Mouse (Mus musculus) liver, embryonic 11.5 days (tissue): ENCODE results near the gene Olfr832. TPM values are rescaled to one million over a fixed set of nuclear protein-coding genes. Genes with fewer than 3 reads are reported as not detected.
"Not testable (repeated sequence)": the region's sequence is repeated elsewhere in the genome, so short reads cannot be mapped to it uniquely, and the experiment has no call there.

Experiments
- ATAC-seq: fragments of 200-750 bp; cut with Nextera tagmentation; replicated peaks from 2 replicates; pipeline ENCODE4 v1.8.0; 2017; ENCODE audit warnings: moderate number of reproducible peaks, mild to moderate bottlenecking, moderate TSS enrichment, moderate library complexity; ENCODE audit not compliant: low FRiP score
- DNase-seq: peaks from one replicate; pipeline ENCODE4 v3.0.0-alpha.2; 2017; ENCODE audit warnings: low spot score
- H3K27ac ChIP-seq: fragments of 300-500 bp; sonication (generic); 2 replicates; pipeline ENCODE4 v1.5.1; 2014; ENCODE audit warnings: mild to moderate bottlenecking, low read depth, low read length, control low read depth
- H3K27me3 ChIP-seq: fragments of 300-500 bp; sonication (generic); replicated peaks from 2 replicates; pipeline ENCODE4 v1.6.1; 2014; ENCODE audit warnings: low read length, mixed read lengths; ENCODE audit not compliant: control insufficient read depth, insufficient read depth
- H3K36me3 ChIP-seq: fragments of 300-500 bp; sonication (generic); 2 replicates; pipeline ENCODE4 v1.6.1; 2014; ENCODE audit warnings: mild to moderate bottlenecking, low read length, moderate library complexity, mixed read lengths; ENCODE audit not compliant: control insufficient read depth, insufficient read depth
- H3K4me1 ChIP-seq: fragments of 300-500 bp; sonication (generic); replicated peaks from 2 replicates; pipeline ENCODE4 v1.6.1; 2014; ENCODE audit warnings: low read length, mixed read lengths; ENCODE audit not compliant: control insufficient read depth, insufficient read depth
- H3K4me2 ChIP-seq: fragments of 300-500 bp; sonication (generic); 2 replicates; pipeline ENCODE4 v1.6.1; 2014; ENCODE audit warnings: mild to moderate bottlenecking, control low read depth, moderate library complexity
- H3K4me3 ChIP-seq: fragments of 300-500 bp; sonication (generic); 2 replicates; pipeline ENCODE4 v1.5.1; 2014; ENCODE audit warnings: low read depth, low read length, control low read depth
- H3K9ac ChIP-seq: fragments of 300-500 bp; sonication (generic); 2 replicates; pipeline ENCODE4 v1.6.1; 2014; ENCODE audit warnings: low read depth, low read length, control low read depth
- H3K9me3 ChIP-seq: fragments of 300-500 bp; sonication (generic); 2 replicates; pipeline ENCODE4 v1.6.1; 2016; ENCODE audit warnings: low read length, inconsistent platforms, mixed read lengths; ENCODE audit not compliant: control insufficient read depth
- WGBS: fragments of 180-500 bp; shearing (Covaris S2); extraction: QIAGEN DNeasy Blood & Tissue Kit; methylation state at CpG from one replicate; pipeline ENCODE4 v1.1.7; 2014; 5-methylcytosine and 5-hydroxymethylcytosine counted together
- polyA plus RNA-seq: library from polyadenylated mRNA; unstranded; fragments of >200 nt; fragmentation: Nextera tagmentation; extraction: Ambion mirVana; gene quantifications from 2 replicates; pipeline ENCODE4 v1.2.1, GENCODE M21; 2014

The Olfr832 gene
- polyA plus RNA-seq = not detected in 2 replicates

DNA sequence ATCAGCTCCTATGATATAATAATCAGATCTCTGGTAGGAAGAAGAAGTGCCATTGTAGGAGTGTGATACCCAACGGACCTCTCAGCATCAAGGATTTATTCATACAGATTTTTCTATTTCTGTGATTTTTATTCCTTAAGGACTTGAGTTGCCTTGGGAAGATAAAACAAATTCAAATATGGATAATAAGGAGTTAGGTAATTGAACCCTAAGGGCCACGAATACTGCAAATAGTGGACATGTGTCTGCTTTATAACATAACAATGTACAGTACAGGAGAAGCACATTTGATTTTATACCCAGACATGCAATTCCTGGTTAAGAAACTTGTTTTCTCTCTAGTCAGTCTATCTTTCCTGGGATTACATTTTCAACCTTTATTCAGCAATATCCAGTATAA is at the start of gene Olfr832:
Gene Olfr832 (plus strand): TSS at position 301 of the 400 bp plus-strand sequence.
- H3K9ac ChIP-seq, H3K36me3 ChIP-seq, DNase-seq, H3K27ac ChIP-seq, H3K4me3 ChIP-seq, ATAC-seq, H3K4me2 ChIP-seq, H3K9me3 ChIP-seq, H3K4me1 ChIP-seq, H3K27me3 ChIP-seq: not testable (repeated sequence)
- WGBS = 80% methylated on average over 2 of the region's 2 CpGs

DNA sequence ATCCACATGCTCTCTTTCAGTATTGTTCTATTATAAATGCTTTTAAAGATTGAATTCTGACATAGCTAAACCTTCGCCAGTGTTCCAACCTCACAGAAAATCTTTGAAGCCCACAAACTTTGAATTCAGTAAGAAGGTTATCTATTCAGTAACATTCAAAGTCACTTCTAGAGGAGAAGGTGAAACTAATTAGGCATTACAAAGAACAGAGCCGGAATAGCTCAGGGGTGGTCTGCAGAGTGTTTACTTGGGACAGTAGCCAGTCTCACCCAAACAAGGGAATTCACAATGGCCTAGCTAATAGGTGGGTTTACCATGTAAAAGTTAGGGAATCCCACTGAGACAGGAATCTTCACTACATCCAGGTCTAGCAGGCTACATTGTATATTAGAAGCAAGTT is 29.2 kb upstream of the Olfr832 start:
- H3K27ac ChIP-seq, DNase-seq: not testable (repeated sequence)
- WGBS = 77% methylated on average over 2 of the region's 2 CpGs

DNA sequence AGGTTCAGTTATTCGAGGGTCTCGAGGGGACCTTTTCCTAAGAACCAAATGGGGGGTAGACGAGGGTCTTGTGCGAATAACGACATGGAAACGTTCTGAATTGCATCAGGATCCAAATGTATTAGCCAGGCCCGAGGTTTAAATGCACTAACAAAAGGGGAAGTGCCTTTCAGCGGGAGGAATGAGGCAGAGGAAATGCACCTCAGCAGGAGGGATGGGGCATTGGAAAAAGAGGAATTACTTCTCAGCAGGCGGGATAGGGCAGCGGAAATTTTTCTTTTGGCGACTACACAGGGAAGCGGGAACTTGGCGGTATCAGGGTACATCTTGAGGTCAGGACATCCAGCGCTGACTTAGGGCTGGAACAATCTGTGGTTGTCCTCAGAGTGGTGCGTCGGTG is 9.0 kb upstream of the Olfr832 start:
- not testable (repeated sequence) for ATAC-seq, DNase-seq, H3K36me3 ChIP-seq, H3K9ac ChIP-seq, H3K9me3 ChIP-seq, H3K4me1 ChIP-seq, H3K27ac ChIP-seq, H3K27me3 ChIP-seq, H3K4me2 ChIP-seq, H3K4me3 ChIP-seq
- 84% methylated on average over 15 of the region's 16 CpGs for WGBS

More for the DNA sequence above, 29.2 kb upstream of the Olfr832 start:
- H3K9ac ChIP-seq, H3K36me3 ChIP-seq, H3K4me3 ChIP-seq, H3K4me2 ChIP-seq, H3K4me1 ChIP-seq, ATAC-seq, H3K9me3 ChIP-seq, H3K27me3 ChIP-seq: not testable (repeated sequence)

DNA sequence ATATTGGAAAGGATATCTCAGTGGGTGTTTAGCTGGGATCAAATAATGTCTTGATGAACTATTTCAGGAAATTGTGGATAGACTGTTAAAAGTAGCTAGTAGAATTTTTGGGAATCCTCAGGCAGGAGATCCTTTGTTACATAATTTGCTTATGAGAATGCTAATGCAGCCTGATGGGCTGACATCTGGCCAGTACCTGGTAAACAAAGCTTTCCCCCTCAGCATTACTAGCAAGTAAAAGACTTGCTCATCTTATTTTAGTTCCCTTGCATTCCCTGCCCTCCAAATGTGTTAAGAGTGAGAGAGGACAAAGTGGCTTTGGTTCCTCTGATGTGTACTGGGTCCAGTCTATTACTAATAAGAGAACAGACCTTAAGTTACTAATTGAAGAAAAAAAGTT is 25.1 kb downstream of the Olfr832 start:
- no peak overlapping the region for H3K27ac ChIP-seq
- no peaks in the 10 kb centered on the region for H3K27me3 ChIP-seq
- H3K36me3 ChIP-seq = no peaks in the 10 kb centered on the region
- DNase-seq (no peak), ATAC-seq (no peak)
- H3K9me3 ChIP-seq = no peaks in the 10 kb centered on the region
- H3K4me3 ChIP-seq = no peak overlapping the region
- no peak overlapping the region for H3K9ac ChIP-seq
- no peak overlapping the region for H3K4me2 ChIP-seq
- no peaks in the 10 kb centered on the region for H3K4me1 ChIP-seq

DNA sequence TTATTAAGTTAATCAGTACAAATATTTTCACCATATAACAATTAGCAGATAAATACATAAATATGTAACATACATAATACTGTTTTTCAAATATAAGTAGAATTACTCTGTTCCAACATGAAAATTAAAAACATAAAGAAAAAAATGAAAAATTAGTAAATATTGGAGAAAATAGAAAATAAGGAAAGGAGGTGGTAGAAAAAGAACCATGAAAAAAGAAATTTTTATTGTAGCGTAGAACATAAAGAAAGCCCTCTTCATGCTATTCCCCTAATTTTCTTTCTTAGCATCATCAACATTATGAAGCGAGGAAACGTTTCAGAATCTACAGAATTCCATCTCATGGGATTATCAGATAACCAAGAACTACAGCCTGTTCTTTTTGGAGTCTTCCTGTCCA is 50.8 kb downstream of the Olfr832 start, which contains the start of gene Olfr834:
Gene Olfr834 (plus strand): TSS at position 301 of the 400 bp plus-strand sequence.
- H3K9me3 ChIP-seq = no peaks in the 10 kb centered on the region

More for the DNA sequence above, 50.8 kb downstream of the Olfr832 start, which contains the start of gene Olfr834:
- no peak within 1 kb of the TSS for H3K4me3 ChIP-seq
- WGBS = 81% methylated on average over 3 of the region's 3 CpGs
- H3K9ac ChIP-seq = no peak within 1 kb of the TSS
- ATAC-seq = no peak
- H3K4me1 ChIP-seq = no peaks in the 10 kb centered on the region
- H3K36me3 ChIP-seq = no peaks in the 10 kb centered on the region
- DNase-seq = no peak
- H3K4me2 ChIP-seq = no peak within 1 kb of the TSS
- no peaks in the 10 kb centered on the region for H3K27me3 ChIP-seq
- H3K27ac ChIP-seq = no peak within 1 kb of the TSS

Other genes with a start within 250 kb of the Olfr832 start
- not detected in 2 replicates for gene Olfr24, start 173.1 kb upstream of the Olfr832 start, polyA plus RNA-seq
- not detected in 2 replicates for gene Olfr828, start 117.6 kb upstream of the Olfr832 start, polyA plus RNA-seq
- not detected in 2 replicates for gene Olfr829, start 82.2 kb upstream of the Olfr832 start, polyA plus RNA-seq
- not detected in 2 replicates for gene Olfr830, start 62.4 kb upstream of the Olfr832 start, polyA plus RNA-seq
- not detected in 2 replicates for gene Olfr834, start 50.9 kb downstream of the Olfr832 start, polyA plus RNA-seq
- not detected in 2 replicates for gene Olfr835, start 95.6 kb downstream of the Olfr832 start, polyA plus RNA-seq
- not detected in 2 replicates for gene Olfr836, start 183.3 kb downstream of the Olfr832 start, polyA plus RNA-seq
- not detected in 2 replicates for gene Olfr837, start 199.2 kb downstream of the Olfr832 start, polyA plus RNA-seq
- gene Olfr839-ps1, start 240.2 kb downstream of the Olfr832 start, polyA plus RNA-seq = 0.01 TPM in 1 of 2 replicates, not detected in the other